Mouse (Mus musculus) embryonic facial prominence, embryonic 14.5 days (tissue): Measurements from ENCODE around the gene Ankrd12. TPM values are rescaled to one million over a fixed set of nuclear protein-coding genes. Genes with fewer than 3 reads are reported as not detected.

Experiments used
- ATAC-seq: fragments of 200-750 bp; cut with Nextera tagmentation; 2 replicates; pipeline ENCODE4 v1.8.0; 2017; ENCODE audit warnings: low read depth, moderate number of reproducible peaks, moderate TSS enrichment
- DNase-seq: peaks from one replicate; pipeline ENCODE4 v3.0.0-alpha.2; 2015; ENCODE audit warnings: low spot score
- H3K27ac ChIP-seq: fragments of 300-500 bp; sonication (generic); replicated peaks from 2 replicates; pipeline ENCODE4 v1.5.1; 2014; ENCODE audit warnings: low read depth, mild to moderate bottlenecking, low read length, moderate library complexity
- H3K27me3 ChIP-seq: fragments of 300-500 bp; sonication (generic); replicated peaks from 2 replicates; pipeline ENCODE4 v1.6.1; 2014; ENCODE audit warnings: low read length; ENCODE audit not compliant: control insufficient read depth, insufficient read depth
- H3K36me3 ChIP-seq: fragments of 300-500 bp; sonication (generic); 2 replicates; pipeline ENCODE4 v1.6.1; 2014; ENCODE audit warnings: low read length, mixed read lengths; ENCODE audit not compliant: control insufficient read depth, insufficient read depth
- H3K4me1 ChIP-seq: fragments of 300-500 bp; sonication (generic); 2 replicates; pipeline ENCODE4 v1.6.1; 2014; ENCODE audit warnings: antibody characterized with exemption, low read length; ENCODE audit not compliant: control insufficient read depth, insufficient read depth
- H3K4me2 ChIP-seq: fragments of 300-500 bp; sonication (generic); 2 replicates; pipeline ENCODE4 v1.6.1; 2014; ENCODE audit warnings: low read depth, mild to moderate bottlenecking, low read length, moderate library complexity, mixed read lengths
- H3K4me3 ChIP-seq: fragments of 300-500 bp; sonication (generic); 2 replicates; pipeline ENCODE4 v1.5.1; 2014; ENCODE audit warnings: low read depth, mild to moderate bottlenecking, low read length
- H3K9ac ChIP-seq: fragments of 300-500 bp; sonication (generic); 2 replicates; pipeline ENCODE4 v1.6.1; 2014; ENCODE audit warnings: low read depth, mild to moderate bottlenecking, low read length, moderate library complexity, mixed read lengths
- H3K9me3 ChIP-seq: fragments of 300-500 bp; sonication (generic); 2 replicates; pipeline ENCODE4 v1.6.1; 2016; ENCODE audit warnings: low read length; ENCODE audit not compliant: control insufficient read depth
- WGBS: fragments of 180-500 bp; shearing (Covaris S2); extraction: QIAGEN DNeasy Blood & Tissue Kit; methylation state at CpG from one replicate; pipeline ENCODE4 v1.1.7; 2014; 5-methylcytosine and 5-hydroxymethylcytosine counted together
- polyA plus RNA-seq: library from polyadenylated mRNA; unstranded; fragments of >200 nt; fragmentation: Nextera tagmentation; extraction: Ambion mirVana; gene quantifications from 2 replicates; pipeline ENCODE4 v1.2.1, GENCODE M21; 2014

Gene Ankrd12
- polyA plus RNA-seq, 1 experiment from 2014 or later = 25.2 TPM

GRCm38 (mm10) chr17:65939461-65940192 is 137.3 kb downstream of the Ankrd12 start:
- Histone ChIP-seq H3K9ac (no peak overlapping the region), H3K27me3 (no peaks in the 10 kb centered on the region), H3K4me1 (peaks cover 5% of the 10 kb centered on the region; the same call in 1 of the 2 replicates), H3K36me3 (peaks cover 25% of the 10 kb centered on the region), H3K4me2 (no peak overlapping the region), H3K27ac (peak overlapping the region; percentile 61), H3K4me3 (no peak overlapping the region), H3K9me3 (no peaks in the 10 kb centered on the region)
- ATAC-seq (no peak), DNase-seq (no peak)
- WGBS = 63% methylated on average over 14 of the region's 14 CpGs

GRCm38 (mm10) chr17:65937671-65938070 is 139.2 kb downstream of the Ankrd12 start:
- H3K27me3 ChIP-seq = no peaks in the 10 kb centered on the region
- no peak overlapping the region for H3K9ac ChIP-seq
- 91% methylated on average over 9 of the region's 9 CpGs for WGBS
- H3K27ac ChIP-seq = no peak overlapping the region
- H3K36me3 ChIP-seq = peaks cover 41% of the 10 kb centered on the region
- no peak for ATAC-seq
- DNase-seq = no peak
- H3K4me1 ChIP-seq = no peaks in the 10 kb centered on the region; the same call in 1 of the 2 replicates
- H3K4me3 ChIP-seq = no peak overlapping the region
- no peaks in the 10 kb centered on the region for H3K9me3 ChIP-seq
- no peak overlapping the region for H3K4me2 ChIP-seq

DNA sequence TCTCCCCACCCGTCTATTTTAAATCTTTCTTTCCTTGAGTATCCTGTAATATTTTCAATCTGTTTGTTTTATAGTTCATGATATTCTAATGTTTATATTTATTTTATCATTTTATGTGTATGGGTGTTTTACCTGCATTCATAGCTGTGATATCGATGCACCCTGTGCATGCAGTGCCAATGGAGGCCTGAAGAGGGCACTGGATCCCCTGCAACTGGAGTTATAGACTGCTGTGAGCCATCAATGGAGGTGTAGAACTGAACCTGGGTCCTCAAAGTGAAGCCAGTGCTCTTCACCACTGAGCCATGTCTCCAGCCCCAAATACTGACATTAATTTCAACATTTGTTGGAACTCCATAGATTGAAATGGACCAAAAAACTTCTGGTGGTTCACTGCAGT is 143.1 kb downstream of the Ankrd12 start:
- Histone ChIP-seq H3K27ac (no peak overlapping the region), H3K27me3 (no peaks in the 10 kb centered on the region), H3K4me1 (peaks cover 14% of the 10 kb centered on the region), H3K4me3 (no peak overlapping the region), H3K36me3 (peaks cover 48% of the 10 kb centered on the region), H3K4me2 (no peak overlapping the region), H3K9ac (no peak overlapping the region), H3K9me3 (no peaks in the 10 kb centered on the region)
- ATAC-seq (no peak), DNase-seq (no peak)
- WGBS = 95% methylated on average over 2 of the region's 2 CpGs

- WGBS = 24% methylated on average over 6 of the region's 6 CpGs
- DNase-seq (no peak), ATAC-seq (no peak; the same call in 1 of the 2 replicates)
- Histone ChIP-seq H3K4me2 (no peak overlapping the region), H3K27ac (peak overlapping the region; percentile 6; the same call in 1 of the 2 replicates), H3K9ac (no peak overlapping the region), H3K27me3 (no peaks in the 10 kb centered on the region), H3K9me3 (no peaks in the 10 kb centered on the region), H3K4me3 (no peak overlapping the region), H3K4me1 (peaks cover 14% of the 10 kb centered on the region), H3K36me3 (peaks cover 56% of the 10 kb centered on the region)
Measured at GRCm38 (mm10) chr17:65931525-65931924, 145.4 kb downstream of the Ankrd12 start.

DNA sequence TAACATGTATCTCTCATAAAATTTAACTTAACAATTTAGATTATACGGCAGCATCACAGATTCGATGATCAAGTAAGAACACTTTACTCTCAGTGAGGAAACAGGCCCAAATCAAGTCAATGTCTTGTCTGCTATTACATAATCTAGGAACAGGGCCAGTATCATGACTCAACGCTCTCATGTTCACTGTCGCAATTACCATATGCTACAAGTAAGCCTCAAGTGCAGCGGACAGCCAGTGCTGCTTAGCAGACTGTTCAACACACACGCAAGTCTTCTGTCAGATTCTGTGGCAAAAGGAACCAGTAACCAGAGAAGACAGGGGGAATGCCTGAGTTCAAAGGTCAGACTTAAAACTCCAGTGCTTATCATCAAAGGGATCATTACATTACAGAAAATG is 145.9 kb downstream of the Ankrd12 start:
- no peak overlapping the region for H3K4me3 ChIP-seq
- H3K36me3 ChIP-seq = peaks cover 56% of the 10 kb centered on the region
- no peak overlapping the region for H3K9ac ChIP-seq
- H3K27me3 ChIP-seq = no peaks in the 10 kb centered on the region
- DNase-seq = peak; percentile 92
- WGBS = 44% methylated on average over 6 of the region's 6 CpGs
- no peaks in the 10 kb centered on the region for H3K9me3 ChIP-seq
- ATAC-seq = peak; percentile 74; the same call in 1 of the 2 replicates
- H3K4me1 ChIP-seq = peaks cover 14% of the 10 kb centered on the region
- H3K27ac ChIP-seq = peak overlapping the region; percentile 6; the same call in 1 of the 2 replicates
- H3K4me2 ChIP-seq = no peak overlapping the region

DNA sequence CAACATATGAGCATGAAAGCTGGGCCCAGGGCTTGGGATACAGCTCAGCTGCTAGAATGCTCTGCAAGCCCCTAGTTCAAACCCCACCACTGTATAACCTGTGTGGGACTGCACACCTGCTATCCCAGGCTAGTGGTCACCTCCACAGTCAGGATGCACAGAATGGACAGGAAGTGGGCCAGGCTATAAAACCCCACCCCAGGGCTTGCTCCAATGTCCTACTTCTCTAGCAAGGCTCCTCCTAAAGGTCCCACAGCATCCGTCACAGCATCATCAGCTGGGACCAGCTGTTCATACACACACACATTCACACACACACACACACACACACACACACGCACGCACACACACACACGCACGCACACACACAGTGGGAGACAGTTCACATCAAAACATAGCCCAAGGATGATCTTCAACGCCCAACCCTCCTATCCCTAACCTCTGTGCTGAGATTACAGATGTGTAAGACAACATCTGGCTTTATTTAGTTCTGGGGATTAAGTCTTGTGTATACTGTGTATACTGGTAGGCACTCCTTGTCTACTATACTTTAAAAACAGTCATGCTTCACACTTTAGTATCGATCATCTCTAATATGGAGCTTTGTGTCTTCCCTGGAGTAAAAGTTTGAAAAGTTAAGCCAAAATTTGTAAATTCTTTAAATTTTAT is 146.6 kb downstream of the Ankrd12 start:
- 60% methylated on average over 7 of the region's 7 CpGs for WGBS
- Histone ChIP-seq H3K27me3 (no peaks in the 10 kb centered on the region), H3K9me3 (no peaks in the 10 kb centered on the region), H3K4me2 (no peak overlapping the region), H3K4me3 (no peak overlapping the region), H3K36me3 (peaks cover 56% of the 10 kb centered on the region), H3K4me1 (peaks cover 14% of the 10 kb centered on the region), H3K27ac (peak overlapping the region; percentile 40), H3K9ac (no peak overlapping the region)
- ATAC-seq (no peak), DNase-seq (no peak)

DNA sequence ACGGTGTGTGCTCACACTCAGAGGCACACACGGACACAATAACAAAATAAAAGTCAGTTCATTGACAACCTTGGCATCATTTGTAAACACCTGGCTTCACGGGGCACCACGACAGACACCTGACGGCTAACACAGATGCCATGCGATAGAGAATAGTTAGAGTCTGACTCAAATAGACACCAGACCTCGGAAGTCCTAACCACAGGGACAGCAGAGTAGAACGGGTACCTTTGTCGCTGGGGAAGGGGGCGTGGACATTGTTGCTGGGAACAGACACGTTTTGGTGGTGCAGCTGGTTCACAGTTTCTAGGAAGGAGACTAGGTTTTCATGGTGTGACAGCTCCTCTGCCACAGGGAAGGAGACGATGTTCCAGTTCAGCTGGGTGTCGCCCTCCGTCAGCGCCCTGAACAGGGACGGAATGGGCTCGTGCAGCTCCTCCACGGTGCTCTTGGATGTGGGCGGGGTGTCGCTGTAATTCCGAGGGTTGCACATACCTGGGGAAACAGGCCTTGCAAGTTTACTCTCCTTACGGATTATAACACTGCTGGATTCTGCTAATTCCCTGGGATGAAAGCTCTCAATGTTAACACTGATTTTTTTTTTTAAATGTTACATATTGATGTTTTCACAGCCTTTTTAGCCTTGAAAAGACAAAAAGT is 147.4 kb downstream of the Ankrd12 start:
- no peaks in the 10 kb centered on the region for H3K9me3 ChIP-seq
- H3K27ac ChIP-seq = no peak overlapping the region
- peaks cover 62% of the 10 kb centered on the region for H3K36me3 ChIP-seq
- WGBS = 78% methylated on average over 22 of the region's 22 CpGs
- no peaks in the 10 kb centered on the region for H3K27me3 ChIP-seq
- H3K9ac ChIP-seq = no peak overlapping the region
- peaks cover 14% of the 10 kb centered on the region for H3K4me1 ChIP-seq
- ATAC-seq = peak; percentile 64; the same call in 1 of the 2 replicates
- no peak overlapping the region for H3K4me2 ChIP-seq
- DNase-seq = peak; percentile 72
- no peak overlapping the region for H3K4me3 ChIP-seq

GRCm38 (mm10) chr17:65927077-65927476 is 149.8 kb downstream of the Ankrd12 start:
- H3K4me1 ChIP-seq = peaks cover 14% of the 10 kb centered on the region
- ATAC-seq (no peak), DNase-seq (no peak)
- no peaks in the 10 kb centered on the region for H3K27me3 ChIP-seq
- WGBS = 84% methylated on average over 4 of the region's 4 CpGs
- no peak overlapping the region for H3K4me2 ChIP-seq
- H3K9ac ChIP-seq = no peak overlapping the region
- H3K9me3 ChIP-seq = no peaks in the 10 kb centered on the region
- H3K4me3 ChIP-seq = no peak overlapping the region
- H3K36me3 ChIP-seq = peaks cover 67% of the 10 kb centered on the region
- H3K27ac ChIP-seq = no peak overlapping the region
